10 mouse cellular contexts compared by ENCODE assay signal in genomic region chr14:16219015-16219414, GRCm38 (mm10). TPM values are rescaled to one million over a fixed set of nuclear protein-coding genes. Genes with fewer than 3 reads are reported as not detected.
DNase-seq lines count a peak whose midpoint lies in the region; ATAC-seq and TF ChIP-seq lines count a peak whose summit lies in the region.
"Had no signal": no experiment of that assay in that cellular context is flagged by ENCODE, and none has a peak within 500 bp of the region (broad histone marks: within the 10 kb centered on the region; RNA-seq: fewer than 3 reads in every experiment).

No protein-coding gene starts in this region.

- peak; percentile 64 for TF ChIP-seq CTCF in left cerebral cortex, adult 2 months (IDR thresholded peaks at IDR 0.05)
- TF ChIP-seq CTCF in brain, embryonic 14.5 days (IDR thresholded peaks at IDR 0.05; ENCODE audit: borderline replicate concordance, extremely low read depth, insufficient read depth, insufficient read length) = peak; percentile 54; the same call in 1 of the 2 replicates

- TF ChIP-seq POLR2A in brain, embryonic 14.5 days (IDR thresholded peaks at IDR 0.05; ENCODE audit: borderline replicate concordance, extremely low read depth, insufficient read depth, insufficient read length, poor library complexity, severe bottlenecking) = no peak

- ATAC-seq in megakaryocyte progenitor cell, adult 5-6 weeks (replicated peaks; ENCODE audit: poor library complexity) = peak; percentile 94

- no peak overlapping the region for H3K27ac ChIP-seq in left cerebral cortex, adult 2 months
- H3K27ac ChIP-seq: liver, embryonic 13.5 days had no signal

- DNase-seq in cerebellum, adult 9-11 months = peak; percentile 21
- DNase-seq in cerebellum, postnatal 36 days = no peak
- DNase-seq in left cerebral cortex, adult 2 months (ENCODE audit: extremely low spot score in 1 of 2, low spot score in 2 of 2) = no peak
- no peak for DNase-seq in left cerebral cortex, adult 8-10 months (ENCODE audit: low spot score in 2 of 2)
- peak; percentile 78 for DNase-seq in brain, embryonic 14.5 days (ENCODE audit: low read depth)
- DNase-seq in heart, adult 9 months (ENCODE audit: low spot score in 2 of 2) = no peak
- DNase-seq in spleen, postnatal 10 days (ENCODE audit: low spot score in 2 of 2) = no peak
- DNase-seq: liver, embryonic 13.5 days; spleen, adult 18-20 months had no signal

- H3K4me3 ChIP-seq in left cerebral cortex, adult 2 months = no peak overlapping the region
- H3K4me3 ChIP-seq: liver, embryonic 13.5 days had no signal

- intact Hi-C loops in left cerebral cortex, adult 2 months (cut with DNase I) = no loop called here

RNA-seq across cellular contexts. Expression of gene Ngly1, which starts 30.1 kb away (rescaled TPM):
- total RNA-seq in left cerebral cortex, adult 2 months (2021) = 10 to 100 TPM; 26.9 to 28.8 TPM
- total RNA-seq in left cerebral cortex, adult 8-10 months (2022) = 10 to 100 TPM; 29.6 to 31.0 (median 30.4) TPM
- polyA plus RNA-seq in brain, embryonic 14.5 days (2012; rRNA removed) = 13.0 and 13.7 TPM in 2 replicates
- 37.4 and 38.0 TPM in 2 replicates for total RNA-seq in megakaryocyte progenitor cell, adult 5-6 weeks (2015)
- total RNA-seq in megakaryocyte progenitor cell, adult 5-6 weeks (2017) = 27.2 and 31.9 TPM in 2 replicates

RNA-seq across cellular contexts. Expression of gene Oxsm, which starts 30.6 kb away (rescaled TPM):
- 10 to 100 TPM; 10.1 to 10.4 TPM for total RNA-seq in left cerebral cortex, adult 2 months (2021)
- 10 to 100 TPM; 11.0 to 14.2 (median 12.4) TPM for total RNA-seq in left cerebral cortex, adult 8-10 months (2022)
- polyA plus RNA-seq in brain, embryonic 14.5 days (2012; rRNA removed) = 3.2 and 4.3 TPM in 2 replicates
- 13.8 and 14.1 TPM in 2 replicates for total RNA-seq in megakaryocyte progenitor cell, adult 5-6 weeks (2015)
- total RNA-seq in megakaryocyte progenitor cell, adult 5-6 weeks (2017) = 7.7 and 7.8 TPM in 2 replicates

Comparison
In these comparisons a context has a peak if more than half of its experiments do, and no peak if none do; other contexts are left out.
1. DNase-seq: peak in cerebellum, adult 9-11 months (single experiment) and brain, embryonic 14.5 days (single experiment); none in cerebellum, postnatal 36 days (0 of 2), left cerebral cortex, adult 2 months (0 of 2), left cerebral cortex, adult 8-10 months (0 of 2), heart, adult 9 months (0 of 2) and spleen, postnatal 10 days (0 of 2).